Mouse (Mus musculus) R1 (cell line): ENCODE results near the gene Dis3l2.
A peak's percentile ranks its signal among the peaks of the same experiment; 100 is the strongest.

Experiments used
- DNase-seq: peaks from one replicate; pipeline ENCODE4 v3.0.0-alpha.2; 2018; ENCODE audit warnings: low read depth, low spot score

Dis3l2 gene

DNA sequence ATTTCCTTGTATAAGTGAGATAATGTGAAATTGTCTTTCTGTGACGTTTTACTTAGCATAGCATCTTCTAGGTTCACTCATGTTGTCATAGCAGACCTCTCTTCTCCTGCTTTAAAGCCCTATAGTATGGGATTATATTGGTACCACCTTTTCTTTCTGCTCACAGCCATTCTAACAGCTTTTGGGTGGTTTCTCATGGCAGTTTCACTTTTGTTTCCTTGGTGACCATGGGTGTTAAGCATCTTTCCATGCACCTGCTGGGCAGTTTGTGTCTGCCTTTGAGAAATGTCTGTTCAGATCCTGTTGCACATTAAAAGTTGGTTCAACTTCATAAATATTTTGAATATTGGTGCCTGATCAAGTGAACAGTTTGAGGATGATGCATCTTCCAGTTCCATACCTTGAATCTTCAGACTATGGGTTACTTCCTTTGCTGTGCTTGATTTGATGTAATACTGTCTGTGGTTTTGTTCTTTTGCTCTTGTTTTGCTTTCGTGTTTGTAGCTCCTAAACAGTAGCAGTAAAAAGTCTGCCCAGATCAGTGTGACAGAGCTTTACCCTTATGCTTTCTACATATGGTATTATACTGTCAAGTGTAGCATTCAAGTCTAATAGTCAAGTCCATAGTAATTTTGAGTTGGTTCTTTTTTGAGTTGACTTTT lies 29.7 kb downstream of the Dis3l2 start:
- no peak for DNase-seq

DNA sequence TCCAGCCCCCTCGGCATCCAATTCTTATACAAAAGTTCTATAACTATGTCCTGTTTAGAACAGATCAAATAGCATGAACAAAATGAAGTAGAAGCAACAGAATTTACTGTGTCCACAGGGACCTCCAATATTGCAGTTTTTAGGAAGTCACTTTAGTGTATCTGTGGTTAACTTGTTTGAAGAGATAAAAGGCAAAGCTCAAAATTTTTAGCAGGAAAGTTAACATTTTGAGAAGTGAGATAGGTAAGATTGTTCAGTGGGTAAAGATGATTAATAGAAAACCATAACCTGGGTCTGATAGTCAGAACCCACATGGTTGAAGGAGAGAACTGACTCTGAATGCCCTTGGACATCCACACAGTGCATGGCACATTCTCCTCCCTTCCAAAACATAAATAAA lies 32.8 kb downstream of the Dis3l2 start:
- DNase-seq, result no peak

DNA sequence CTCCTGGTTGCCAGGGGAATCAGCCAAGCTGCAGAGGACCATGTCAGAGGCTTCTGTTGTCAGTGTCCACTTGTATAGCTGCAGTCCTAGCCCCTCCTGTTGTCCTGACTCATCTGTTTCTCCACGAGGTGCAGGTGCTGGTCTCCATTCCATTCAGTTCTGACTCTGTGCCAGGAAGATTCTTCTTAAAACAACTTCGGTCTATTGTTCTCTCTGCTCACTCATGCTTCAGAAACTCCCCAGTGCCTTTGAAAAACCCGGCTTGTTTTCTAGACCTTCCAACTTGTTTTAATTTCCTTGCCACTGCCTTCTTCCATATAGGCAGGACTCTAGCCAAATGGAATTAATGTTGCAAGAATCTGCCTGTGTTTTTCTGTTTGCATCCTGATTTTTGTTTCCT lies 39.3 kb downstream of the Dis3l2 start:
- DNase-seq, result no peak

DNA sequence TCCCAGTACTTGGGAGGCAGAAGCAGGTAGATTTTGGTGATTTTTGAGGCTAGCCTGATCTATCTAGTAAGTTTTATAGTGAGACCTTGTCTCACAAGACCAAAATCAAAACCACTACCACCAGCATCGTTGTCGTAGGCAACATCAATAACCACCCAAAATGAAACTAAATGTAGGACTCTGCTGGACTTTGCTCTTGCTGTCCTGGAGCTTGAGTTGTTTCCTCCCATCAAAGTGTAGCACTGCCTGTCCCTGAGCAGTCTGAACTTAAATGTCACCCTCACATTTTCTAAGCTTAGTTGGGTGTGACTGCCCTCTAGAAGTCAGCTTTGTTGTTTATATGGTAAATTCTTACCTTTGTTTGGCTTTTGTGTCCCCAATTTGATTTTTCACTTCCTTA lies 43.4 kb downstream of the Dis3l2 start:
- DNase-seq, result no peak

DNA sequence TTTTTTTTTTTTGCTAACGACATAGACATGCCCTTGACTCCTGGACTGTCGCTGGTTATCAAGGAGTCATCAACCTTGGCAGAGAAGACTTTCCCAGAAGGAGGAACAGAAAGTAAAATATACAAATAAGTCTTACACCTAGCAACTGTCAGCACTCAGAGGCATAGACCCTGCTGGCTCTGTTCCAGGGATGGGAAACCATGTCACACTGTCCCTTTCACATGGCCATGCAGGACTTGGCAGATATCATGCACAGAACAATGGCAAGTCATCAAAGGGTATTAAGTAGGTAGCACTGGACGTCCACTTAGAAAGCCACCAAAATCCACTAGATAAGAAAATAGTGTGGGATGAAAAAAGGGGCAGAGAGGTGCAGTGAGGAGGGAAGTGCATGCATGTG lies 46.5 kb downstream of the Dis3l2 start:
- DNase-seq, result no peak

DNA sequence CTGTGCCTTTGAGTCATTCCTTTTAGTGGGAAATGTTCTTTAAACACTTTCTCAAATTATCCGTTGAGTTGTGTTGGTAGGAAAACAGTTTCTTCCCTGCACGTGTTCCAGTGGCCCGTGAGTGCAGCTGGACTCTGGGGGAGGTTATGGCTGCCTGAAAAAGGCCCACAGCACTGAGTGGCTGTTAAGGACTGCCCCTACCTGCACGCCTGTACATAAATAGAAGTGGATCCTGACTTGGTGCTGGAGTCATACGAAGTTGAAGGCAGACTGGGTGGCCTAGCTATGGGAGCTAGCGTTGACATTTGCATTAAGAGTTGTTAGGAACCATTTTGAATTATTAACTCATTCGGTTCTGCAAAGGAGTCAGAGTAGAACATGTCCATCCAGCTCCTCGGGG lies 49.8 kb downstream of the Dis3l2 start:
- no peak for DNase-seq

DNA sequence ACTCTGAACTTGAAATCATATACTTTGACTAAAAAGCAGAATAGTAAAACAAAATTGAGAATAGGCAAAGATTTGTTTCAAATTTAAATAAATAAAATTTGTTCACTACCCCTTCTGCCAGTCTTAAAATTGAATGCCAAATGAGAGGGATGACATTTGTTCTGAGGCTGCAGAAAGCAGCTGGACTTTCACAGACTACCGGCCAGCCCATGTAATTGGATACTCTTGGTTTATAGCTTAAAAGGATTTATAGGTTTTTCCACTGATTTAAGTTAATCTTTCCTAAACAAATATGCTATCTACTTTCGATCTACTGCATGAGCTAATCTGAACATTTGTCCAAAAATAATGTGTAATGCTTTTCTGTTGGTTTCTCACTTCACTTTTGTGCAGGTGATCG lies 50.7 kb downstream of the Dis3l2 start:
- no peak for DNase-seq

DNA sequence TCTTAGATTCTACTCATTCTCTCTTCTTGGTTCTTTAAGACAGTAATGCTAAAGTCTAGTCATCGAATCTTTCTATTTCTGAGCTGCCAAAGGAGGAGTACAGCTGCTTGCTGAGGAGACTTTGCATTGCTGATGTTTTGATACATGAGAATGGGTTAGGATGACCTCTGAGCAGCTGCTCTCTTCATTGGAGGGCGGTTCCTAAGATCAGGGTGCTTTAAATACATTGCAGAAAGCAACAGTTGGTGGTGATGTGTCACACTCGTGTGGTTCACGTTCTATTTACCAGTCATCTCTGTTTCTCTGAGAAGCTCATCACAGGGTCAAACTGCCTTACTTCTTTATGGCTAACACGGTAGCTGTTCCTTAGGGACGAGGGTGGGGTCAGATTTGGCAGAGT lies 54.5 kb downstream of the Dis3l2 start:
- DNase-seq, result peak; percentile 29

DNA sequence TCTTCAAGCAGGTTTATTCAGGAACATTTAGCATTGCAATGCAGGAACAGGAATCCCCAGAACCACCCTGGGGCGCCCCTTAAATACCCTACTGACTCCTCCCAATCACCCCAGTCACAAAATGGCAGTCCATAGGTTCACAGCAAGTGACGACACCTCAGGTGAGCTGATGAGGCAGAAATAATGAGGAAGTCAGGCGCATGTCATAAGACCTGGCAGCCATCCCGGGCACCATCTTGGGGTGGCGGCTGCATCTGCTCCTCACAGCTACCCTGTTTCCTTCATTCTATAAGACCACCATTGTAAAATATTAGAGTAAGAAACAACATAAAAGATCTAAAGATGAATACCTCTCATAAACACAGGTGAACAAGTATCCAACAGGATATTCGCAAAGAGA lies 58.6 kb downstream of the Dis3l2 start:
- DNase-seq, result peak; percentile 36

DNA sequence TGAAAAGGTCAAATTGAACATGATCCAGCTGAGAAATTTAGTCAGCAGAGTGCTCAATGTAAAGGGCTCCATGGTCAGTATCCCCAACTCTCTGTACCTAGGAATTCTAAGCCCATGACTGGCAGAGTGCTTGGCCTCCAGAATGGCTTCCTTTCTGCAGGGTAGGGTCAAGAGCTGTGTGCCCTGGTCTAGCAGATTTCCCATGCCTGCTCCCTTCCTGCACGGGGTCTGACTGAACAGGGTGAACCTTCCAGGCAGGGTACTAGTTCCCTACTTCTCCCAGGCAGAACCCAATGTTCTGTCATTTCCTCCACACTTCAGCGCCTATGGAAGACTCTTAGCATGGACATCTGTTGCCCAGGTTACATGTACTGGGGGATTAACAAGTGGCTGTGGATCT lies 97.6 kb downstream of the Dis3l2 start:
- DNase-seq, result no peak

DNA sequence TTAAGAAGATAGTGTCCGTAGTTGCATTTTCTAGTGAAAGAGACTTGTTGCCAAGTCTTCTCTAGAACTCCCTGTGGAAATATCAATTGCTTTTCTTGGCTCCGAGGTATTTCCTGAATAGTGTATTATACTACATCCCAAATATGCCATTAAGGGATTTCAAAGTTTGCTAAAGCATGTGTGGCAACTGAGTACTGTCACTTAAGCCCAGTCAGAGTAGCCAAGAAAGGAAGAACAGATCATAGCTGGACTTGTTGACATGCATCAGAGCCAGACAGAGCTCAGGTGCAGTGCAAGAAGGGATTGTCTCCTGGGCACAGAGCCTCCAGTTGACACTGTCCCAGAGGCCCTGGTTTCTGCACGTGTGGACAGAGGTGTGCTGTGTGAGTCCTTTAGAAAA lies 108.1 kb downstream of the Dis3l2 start:
- no peak for DNase-seq

DNA sequence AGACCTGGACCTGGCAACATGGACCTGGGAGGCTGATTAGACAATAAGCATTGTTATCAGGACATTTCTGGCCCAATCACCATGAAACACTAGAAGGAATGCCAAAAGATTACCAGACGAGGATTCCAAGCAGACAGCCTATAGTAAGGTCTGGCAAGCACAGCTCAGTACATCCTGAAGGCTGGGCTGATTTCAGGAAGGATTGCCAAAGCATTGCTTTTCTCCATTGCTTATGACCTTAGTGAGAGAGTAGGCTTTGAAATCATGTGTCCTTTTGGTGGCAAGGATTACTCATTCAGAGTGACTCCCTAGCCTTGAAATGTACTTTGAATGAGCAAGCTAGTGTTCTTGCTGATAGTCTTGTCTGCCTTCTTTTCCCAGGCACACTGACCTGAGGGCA lies 118.7 kb downstream of the Dis3l2 start:
- no peak for DNase-seq

DNA sequence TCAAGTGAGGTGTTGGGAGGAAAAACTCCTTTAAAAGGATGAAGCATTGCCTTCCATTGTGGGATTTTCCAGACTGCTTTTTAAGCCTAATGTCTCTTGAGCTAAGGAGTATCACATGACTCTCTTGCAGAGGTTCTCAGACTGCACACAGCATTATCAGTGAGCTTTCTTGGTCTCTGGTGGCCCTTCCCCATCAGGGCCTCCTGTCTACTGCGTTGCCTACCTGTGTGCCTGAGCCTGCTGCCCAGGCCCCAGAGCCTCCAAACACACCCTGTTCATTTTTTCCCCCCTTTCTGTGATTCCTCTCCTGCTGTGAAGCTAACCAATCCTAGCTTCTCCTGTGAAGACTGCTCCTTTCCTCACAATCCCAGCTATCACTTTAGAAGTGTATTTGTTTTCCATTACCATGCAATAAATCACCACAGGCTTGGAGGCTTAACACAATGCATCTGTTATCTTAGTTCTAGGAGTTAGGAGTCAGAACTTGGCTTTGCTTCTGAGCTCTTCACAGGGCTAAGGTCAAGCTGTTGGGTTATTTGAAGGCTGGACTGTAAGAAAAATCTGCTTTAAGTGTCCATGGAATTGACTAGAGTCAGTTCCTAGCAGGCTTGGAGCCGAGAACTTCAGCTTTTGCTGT lies 130.9 kb downstream of the Dis3l2 start:
- no peak for DNase-seq

DNA sequence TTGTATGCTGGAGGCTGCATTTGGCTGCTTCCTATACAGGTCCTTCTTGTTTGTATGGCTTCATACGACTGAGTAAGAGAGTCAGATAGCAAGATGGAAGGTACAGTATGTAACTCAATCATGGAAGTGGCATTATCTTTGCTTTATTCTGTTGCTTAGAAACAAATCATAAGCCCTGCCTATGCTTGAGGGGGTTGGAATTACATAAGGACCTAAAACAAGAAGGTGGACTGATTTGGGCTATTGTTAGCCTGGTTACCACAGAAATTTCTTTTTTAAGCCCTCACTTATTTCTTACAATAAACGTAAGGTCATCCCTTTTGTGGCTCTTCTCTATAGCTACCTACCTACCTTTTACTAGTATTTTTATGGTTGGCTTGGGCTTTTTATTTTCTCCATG lies 131.4 kb downstream of the Dis3l2 start:
- DNase-seq, result no peak

DNA sequence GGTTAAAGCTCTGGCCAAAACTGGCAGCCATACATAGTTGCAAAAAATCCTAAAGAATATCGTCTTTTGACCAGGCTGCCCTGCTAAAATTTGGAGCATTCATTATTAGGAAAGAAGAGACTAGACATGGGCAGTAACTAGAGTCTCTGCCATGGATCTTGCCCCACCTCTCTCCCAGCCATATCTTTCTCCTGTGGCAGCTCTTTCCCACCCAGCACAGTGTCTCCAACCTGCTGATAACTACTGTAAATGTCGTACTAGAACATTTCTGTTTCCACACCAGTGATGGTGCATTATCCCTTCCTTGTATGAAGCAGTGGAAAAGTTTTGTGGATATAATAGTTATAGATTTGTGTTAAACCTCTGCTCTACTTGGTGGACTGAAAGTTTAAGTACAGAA lies 147.1 kb downstream of the Dis3l2 start:
- DNase-seq, result no peak

DNA sequence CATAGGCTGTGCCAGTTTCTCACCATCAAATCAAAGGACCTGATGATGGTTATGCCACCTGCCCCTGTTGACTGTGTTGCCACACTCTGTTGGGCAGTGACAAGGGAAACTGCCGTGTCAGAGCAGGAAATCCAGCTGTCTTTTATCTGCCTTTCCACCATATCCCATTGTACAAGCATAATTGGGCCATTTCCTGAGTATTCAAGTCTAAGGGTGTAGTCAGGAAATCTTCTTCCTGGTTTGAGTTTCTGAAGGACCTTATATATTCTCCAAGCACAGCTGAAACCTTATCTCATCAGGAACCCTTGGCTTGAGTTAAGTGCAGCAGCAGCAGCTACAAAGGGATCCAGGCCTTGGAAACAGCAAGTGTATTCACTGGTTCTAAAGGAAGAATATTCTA lies 155.3 kb downstream of the Dis3l2 start:
- DNase-seq, result peak; percentile 72

DNA sequence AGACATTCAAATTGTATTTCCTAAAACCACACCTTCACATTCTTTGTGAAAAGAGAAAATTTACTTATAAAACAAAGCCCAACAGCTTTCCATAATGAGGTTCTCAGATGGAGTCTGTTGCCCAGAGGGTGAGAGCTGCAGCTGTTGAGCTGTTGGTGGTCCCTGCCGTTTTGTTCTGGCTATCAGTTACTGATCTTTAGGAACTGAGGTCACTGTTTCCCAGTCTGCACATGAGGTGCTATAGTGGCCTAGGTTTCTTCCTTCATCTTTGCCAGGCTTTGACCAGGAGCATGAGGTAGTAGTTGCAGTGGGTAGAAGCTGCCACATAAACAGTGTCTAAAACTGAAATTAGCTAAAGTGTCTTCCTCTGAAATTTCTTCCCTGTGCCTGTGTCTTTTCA lies 155.8 kb downstream of the Dis3l2 start:
- DNase-seq, result peak; percentile 37

DNA sequence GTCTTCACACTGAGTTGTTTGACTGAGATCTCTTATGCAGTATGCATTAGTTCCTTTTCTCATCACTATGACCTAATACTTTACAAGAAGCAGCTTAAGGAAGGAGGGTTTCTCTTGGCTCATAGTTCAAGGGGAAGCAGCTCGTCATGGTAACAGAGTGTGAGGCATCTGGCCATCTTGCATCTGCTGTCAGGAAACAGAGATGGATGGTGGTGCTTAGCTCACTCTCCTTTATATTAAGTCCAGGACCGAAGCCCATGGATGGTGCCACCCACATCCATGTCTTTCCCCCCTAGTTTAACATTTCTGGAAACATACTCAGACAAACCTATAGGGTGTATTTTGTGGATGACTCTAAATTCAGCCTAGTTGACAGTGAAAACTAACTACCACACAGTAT lies 170.1 kb downstream of the Dis3l2 start:
- no peak for DNase-seq

DNA sequence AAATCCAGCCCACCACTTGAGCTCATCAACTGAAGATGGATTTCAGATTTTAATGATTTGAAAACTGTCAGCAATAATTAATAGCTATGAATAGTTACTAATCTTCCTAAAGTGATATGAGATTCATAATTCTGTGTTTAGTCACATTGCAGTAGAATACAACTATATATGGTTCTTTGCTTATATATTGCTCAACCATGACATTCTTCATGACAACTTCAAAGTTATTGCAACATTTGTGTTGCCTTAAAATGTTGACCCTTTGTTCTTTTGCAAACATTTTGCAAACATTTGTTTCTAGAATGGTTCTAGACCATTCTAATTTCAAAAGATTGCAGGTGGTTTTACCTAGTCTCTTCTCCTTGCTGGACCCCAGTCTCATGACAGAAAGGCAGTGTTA lies 175.1 kb downstream of the Dis3l2 start:
- no peak for DNase-seq

DNA sequence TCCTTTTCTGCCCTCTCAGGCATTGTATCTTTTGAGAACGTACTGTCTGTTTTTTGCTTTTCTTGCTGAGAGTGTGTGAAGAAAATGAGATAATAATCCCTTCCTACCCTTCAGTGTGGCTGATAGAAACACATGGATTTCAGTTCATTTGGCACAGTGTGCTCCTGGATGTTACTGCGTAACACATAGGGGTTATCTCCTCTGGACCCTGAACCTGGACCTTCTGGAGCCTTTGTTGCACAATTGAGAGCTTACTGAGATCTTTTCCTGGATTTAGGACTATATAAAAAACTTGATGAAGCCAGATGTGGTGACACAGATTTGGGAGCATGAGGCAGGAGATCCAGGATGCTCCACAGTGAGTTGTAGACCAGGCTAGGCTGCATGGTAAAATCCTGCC lies 175.9 kb downstream of the Dis3l2 start:
- DNase-seq, result no peak

DNA sequence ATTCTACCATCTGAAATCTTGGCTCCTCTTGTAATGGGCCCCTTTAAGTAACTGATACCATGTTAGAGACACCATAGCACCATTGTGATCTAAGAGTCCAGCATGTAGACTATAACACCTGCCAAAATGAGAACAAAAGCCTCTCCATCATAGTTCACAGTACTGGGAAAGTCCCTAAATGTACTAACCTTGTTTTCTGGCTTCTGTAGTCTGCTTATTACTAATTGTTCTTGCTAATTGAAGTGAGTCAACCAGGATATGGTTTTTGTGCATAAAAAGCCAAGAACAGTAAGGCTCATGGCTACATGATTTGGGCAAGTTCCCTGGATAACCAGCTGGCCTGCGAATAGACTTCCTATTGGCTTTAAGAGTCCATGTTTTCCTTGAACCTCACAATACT lies 183.5 kb downstream of the Dis3l2 start:
- no peak for DNase-seq

DNA sequence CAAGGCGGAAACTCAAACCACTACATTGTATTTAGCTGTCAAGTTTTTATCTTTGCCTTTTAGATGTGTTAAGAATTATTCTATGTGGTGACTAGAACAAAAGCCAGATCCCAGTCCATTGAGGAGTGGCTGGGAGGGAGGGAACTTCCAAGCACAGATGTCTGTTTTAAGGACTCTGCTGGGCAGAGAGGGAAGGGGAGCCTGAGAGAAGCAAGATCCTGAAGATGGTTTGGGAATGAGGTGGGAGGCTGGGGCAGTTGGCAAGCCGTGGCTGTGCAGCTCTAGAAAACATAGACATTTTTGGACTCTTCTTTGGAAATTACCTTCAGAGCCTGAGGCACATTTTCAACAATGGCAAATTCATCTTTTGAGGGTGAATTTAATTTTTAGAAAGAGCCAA lies 208.9 kb downstream of the Dis3l2 start:
- no peak for DNase-seq

DNA sequence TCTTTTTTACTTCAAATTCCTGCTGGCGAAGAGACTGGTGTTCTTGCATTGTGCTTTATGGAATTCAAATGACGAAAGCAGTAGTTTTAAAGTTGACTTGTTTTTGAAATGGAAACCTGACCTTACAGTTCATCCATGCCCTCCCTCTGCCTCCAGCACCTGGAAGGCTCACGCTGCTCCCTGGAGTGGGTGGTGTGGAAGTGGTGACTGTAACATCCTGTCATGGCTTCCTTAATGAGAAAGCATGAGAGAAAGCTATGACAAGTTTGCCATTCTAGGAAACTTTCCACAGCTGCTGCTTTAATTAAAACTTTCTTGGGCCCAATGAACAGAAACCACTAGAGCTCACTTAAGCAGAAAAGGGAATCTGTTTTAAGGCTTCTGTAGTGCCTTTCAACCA lies 210.3 kb downstream of the Dis3l2 start:
- DNase-seq, result no peak

DNA sequence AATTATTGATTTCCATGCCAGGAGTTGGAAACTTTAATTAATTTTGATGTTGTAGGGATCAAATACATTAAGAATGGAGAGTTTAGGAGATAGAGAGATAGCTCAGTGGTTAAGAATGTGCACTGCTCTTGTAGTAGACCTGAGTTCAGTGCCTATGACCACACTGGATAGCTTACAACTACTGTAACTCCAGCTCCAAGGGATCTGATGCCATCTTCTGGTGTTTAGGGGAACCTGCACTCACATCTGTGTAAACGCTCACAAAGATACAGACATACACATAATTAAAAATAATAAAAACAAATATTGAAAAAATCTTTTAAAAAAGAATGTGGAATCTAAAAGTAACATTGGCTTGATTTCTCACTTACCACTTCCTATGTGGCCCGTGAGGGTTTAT lies 211.1 kb downstream of the Dis3l2 start:
- DNase-seq, result peak; percentile 9
